Mouse (Mus musculus) layer of hippocampus, adult 9-11 months (tissue): Measurements from ENCODE around the gene Rufy3.
"Not testable (repeated sequence)": the region's sequence is repeated elsewhere in the genome, so short reads cannot be mapped to it uniquely, and the experiment has no call there.

Experiments used
- DNase-seq: peaks from one replicate; pipeline ENCODE4 v3.0.0; 2022

Rufy3 gene

GRCm38 (mm10) chr5:88564501-88565147 lies at the start of gene Rufy3:
Rufy3 (plus strand) TSS chr5:88565040.
- peak; percentile 76 for DNase-seq

GRCm38 (mm10) chr5:88519232-88519631 lies 45.6 kb upstream of the Rufy3 start:
- DNase-seq, result no peak

GRCm38 (mm10) chr5:88527657-88528056 lies 37.2 kb upstream of the Rufy3 start, which contains the start of gene Jchain:
Jchain (minus strand) TSS chr5:88527891.
- DNase-seq, result no peak

GRCm38 (mm10) chr5:88530908-88531307 lies 33.9 kb upstream of the Rufy3 start:
- DNase-seq, result no peak

GRCm38 (mm10) chr5:88534697-88535096 lies 30.1 kb upstream of the Rufy3 start:
- DNase-seq, result no peak

GRCm38 (mm10) chr5:88540845-88541244 lies 24.0 kb upstream of the Rufy3 start:
- no peak for DNase-seq

GRCm38 (mm10) chr5:88542651-88543282 lies 22.1 kb upstream of the Rufy3 start:
- no peak for DNase-seq

GRCm38 (mm10) chr5:88544411-88544810 lies 20.4 kb upstream of the Rufy3 start:
- not testable (repeated sequence) for DNase-seq

- DNase-seq, result no peak
These were observed 19.3 kb upstream of the Rufy3 start for GRCm38 (mm10) chr5:88545536-88545935.

- DNase-seq, result no peak
These were observed 11.4 kb upstream of the Rufy3 start for GRCm38 (mm10) chr5:88553271-88554085.

GRCm38 (mm10) chr5:88554086-88554886 lies 10.6 kb upstream of the Rufy3 start, which contains the start of gene Utp3:
Utp3 (plus strand) TSS chr5:88554462.
- peak; percentile 96 for DNase-seq

GRCm38 (mm10) chr5:88558991-88559390 lies 5.8 kb upstream of the Rufy3 start:
- no peak for DNase-seq

GRCm38 (mm10) chr5:88561080-88561814 lies 3.6 kb upstream of the Rufy3 start:
- no peak for DNase-seq

GRCm38 (mm10) chr5:88562863-88563780 lies 1.7 kb upstream of the Rufy3 start:
- DNase-seq, result no peak

- peak; percentile 38 for DNase-seq
These were observed 551 bp downstream of the Rufy3 start for GRCm38 (mm10) chr5:88565148-88566033.

GRCm38 (mm10) chr5:88566034-88566841 lies 1.4 kb downstream of the Rufy3 start:
- DNase-seq, result no peak

- DNase-seq, result no peak
These were observed 4.7 kb downstream of the Rufy3 start for GRCm38 (mm10) chr5:88569541-88569940.

GRCm38 (mm10) chr5:88574829-88575228 lies 10.0 kb downstream of the Rufy3 start:
- no peak for DNase-seq
